Mouse (Mus musculus) adrenal gland (tissue): ENCODE measurements around the gene Pctp.

Source experiments
- intact Hi-C: fragments of 180-260 bp; cut with DNase I; formaldehyde crosslinking; loops from one replicate; pipeline ENCODE4 v1.15.1; 2025
- long read RNA-seq, 2 experiments: library from polyadenylated mRNA; unstranded; transcript quantifications; one replicate each; pipeline ENCODE4 v2.0.0; 2020; ENCODE audit warnings: borderline replicate concordance in 1 of 2; ENCODE audit not compliant: insufficient replicate concordance in 1 of 2

Gene Pctp
- long read RNA-seq, experiment 1, transcript Pctp-201 (6 exons, 2,723 nt) = major isoform, 8 of 11 reads
- long read RNA-seq, experiment 1, partial matches to known transcripts = 1 of 11 reads
- long read RNA-seq, experiment 1, other reads (novel, unspliced or antisense) = 2 of 11 reads
- long read RNA-seq, experiment 2, transcript Pctp-201 (6 exons, 2,723 nt) = major isoform, 5 of 6 reads
- long read RNA-seq, experiment 2, partial matches to known transcripts = 0 of 6 reads
- long read RNA-seq, experiment 2, other reads (novel, unspliced or antisense) = 1 of 6 reads

- intact Hi-C loops = no loop called here
These were observed at the start of gene Pctp for GRCm38 (mm10) chr11:90002231-90002986. TSS of gene Pctp (minus strand) at chr11:90002894.

- intact Hi-C loops = no loop called here
These were observed 47.3 kb upstream of the Pctp start for GRCm38 (mm10) chr11:90050016-90050415.

- intact Hi-C loops = no loop called here
These were observed 44.6 kb upstream of the Pctp start for GRCm38 (mm10) chr11:90047271-90047670.

- intact Hi-C loops = no loop called here
These were observed 43.5 kb upstream of the Pctp start for GRCm38 (mm10) chr11:90046211-90046610.

- intact Hi-C loops = no loop called here
These were observed 41.8 kb upstream of the Pctp start for GRCm38 (mm10) chr11:90044459-90044858.

- intact Hi-C loops = loop anchor here (1.0 kb wide), 1 partner anchor 132 kb away; no protein-coding TSS in a partner anchor
These were observed 35.3 kb upstream of the Pctp start for GRCm38 (mm10) chr11:90038022-90038421.

- intact Hi-C loops = no loop called here
These were observed 33.7 kb upstream of the Pctp start for GRCm38 (mm10) chr11:90036416-90036815.

- intact Hi-C loops = no loop called here
These were observed 32.8 kb upstream of the Pctp start for GRCm38 (mm10) chr11:90035532-90035931.

- intact Hi-C loops = loop anchor here (5.0 kb wide), 1 partner anchor 47 kb away; no protein-coding TSS in a partner anchor
These were observed 32.0 kb upstream of the Pctp start for GRCm38 (mm10) chr11:90034646-90035045.

GRCm38 (mm10) chr11:90033442-90033841, 30.7 kb upstream of the Pctp start:
- intact Hi-C loops = loop anchor here (5.0 kb wide), 1 partner anchor 46 kb away; no protein-coding TSS in a partner anchor

GRCm38 (mm10) chr11:90032807-90033206, 30.1 kb upstream of the Pctp start:
- intact Hi-C loops = loop anchor here (5.0 kb wide), 1 partner anchor 46 kb away; no protein-coding TSS in a partner anchor

- intact Hi-C loops = loop anchor here (5.0 kb wide), 1 partner anchor 44 kb away; no protein-coding TSS in a partner anchor
These were observed 28.4 kb upstream of the Pctp start for GRCm38 (mm10) chr11:90031076-90031475.

GRCm38 (mm10) chr11:90030557-90030956, 27.9 kb upstream of the Pctp start:
- intact Hi-C loops = loop anchor here (5.0 kb wide), 1 partner anchor 43 kb away; no protein-coding TSS in a partner anchor

- intact Hi-C loops = loop anchor here (5.0 kb wide), 1 partner anchor 43 kb away; no protein-coding TSS in a partner anchor
These were observed 27.2 kb upstream of the Pctp start, which contains the start of gene Tmem100 for GRCm38 (mm10) chr11:90029841-90030398. TSS of gene Tmem100 (plus strand) at chr11:90030348.

GRCm38 (mm10) chr11:90029354-90029753, 26.7 kb upstream of the Pctp start:
- intact Hi-C loops = no loop called here

- intact Hi-C loops = no loop called here
These were observed 26.1 kb upstream of the Pctp start for GRCm38 (mm10) chr11:90028746-90029145.

GRCm38 (mm10) chr11:90027216-90027615, 24.5 kb upstream of the Pctp start:
- intact Hi-C loops = no loop called here

GRCm38 (mm10) chr11:90026802-90027174, 24.1 kb upstream of the Pctp start:
- intact Hi-C loops = no loop called here

- intact Hi-C loops = no loop called here
These were observed 23.5 kb upstream of the Pctp start for GRCm38 (mm10) chr11:90025891-90026801.

GRCm38 (mm10) chr11:90019161-90019560, 16.5 kb upstream of the Pctp start:
- intact Hi-C loops = no loop called here

- intact Hi-C loops = no loop called here
These were observed 12.6 kb upstream of the Pctp start for GRCm38 (mm10) chr11:90015281-90015680.
